Mouse (Mus musculus) midbrain, embryonic 10.5 days (tissue): ENCODE measurements around the gene Gm28047. TPM values are rescaled to one million over a fixed set of nuclear protein-coding genes. Genes with fewer than 3 reads are reported as not detected.

ENCODE experiments used
- DNase-seq: peaks from one replicate; pipeline ENCODE4 v3.0.0-alpha.2; 2017; ENCODE audit warnings: low spot score
- H3K27ac ChIP-seq: fragments of 300-500 bp; sonication (generic); replicated peaks from 2 replicates; pipeline ENCODE4 v1.5.1; 2016; ENCODE audit warnings: mild to moderate bottlenecking
- H3K27me3 ChIP-seq: fragments of 300-500 bp; sonication (generic); 2 replicates; pipeline ENCODE4 v1.6.1; 2016; ENCODE audit warnings: low read depth, mild to moderate bottlenecking; ENCODE audit not compliant: poor library complexity, severe bottlenecking
- H3K36me3 ChIP-seq: fragments of 300-500 bp; sonication (generic); 2 replicates; pipeline ENCODE4 v1.6.1; 2016; ENCODE audit warnings: mild to moderate bottlenecking, moderate library complexity
- H3K4me1 ChIP-seq: fragments of 300-500 bp; sonication (generic); 2 replicates; pipeline ENCODE4 v1.6.1; 2016
- H3K4me3 ChIP-seq: fragments of 300-500 bp; sonication (generic); 2 replicates; pipeline ENCODE4 v1.5.1; 2016; ENCODE audit warnings: mild to moderate bottlenecking, moderate library complexity
- H3K9me3 ChIP-seq: fragments of 300-500 bp; sonication (generic); replicated peaks from 2 replicates; pipeline ENCODE4 v1.6.1; 2016; ENCODE audit warnings: mild to moderate bottlenecking
- WGBS: fragments of 180-500 bp; shearing (Covaris S2); methylation state at CpG from one replicate; pipeline ENCODE4 v1.1.7; 2016; 5-methylcytosine and 5-hydroxymethylcytosine counted together
- polyA plus RNA-seq: library from polyadenylated mRNA; unstranded; fragments of >200 nt; fragmentation: Nextera tagmentation; extraction: Ambion mirVana; gene quantifications from 2 replicates; pipeline ENCODE4 v1.2.1, GENCODE M21; 2016

Gm28047 gene
- polyA plus RNA-seq, 1 experiment from 2014 or later: not detected

DNA sequence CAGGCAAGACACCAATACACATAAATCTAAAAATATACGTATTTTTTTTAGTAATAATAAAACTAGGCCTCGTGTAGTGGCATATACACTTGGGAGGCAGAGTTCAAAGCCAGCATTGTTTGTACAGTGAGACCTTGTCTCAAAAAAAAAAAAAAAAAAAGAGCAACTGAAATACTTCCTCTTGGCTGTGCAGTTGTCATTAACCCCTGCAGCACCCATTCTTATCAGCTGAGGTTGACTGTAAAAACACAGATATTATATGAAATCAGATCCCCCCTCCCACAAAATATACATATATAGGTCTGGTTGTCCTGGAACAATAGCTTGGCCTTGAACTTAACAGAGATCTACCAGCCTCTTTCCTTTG, 118.4 kb downstream of the Gm28047 start:
- DNase-seq: no peak
- no peak overlapping the region for H3K27ac ChIP-seq
- peaks cover 62% of the 10 kb centered on the region for H3K36me3 ChIP-seq
- no peak overlapping the region for H3K4me3 ChIP-seq
- no peaks in the 10 kb centered on the region for H3K27me3 ChIP-seq
- H3K9me3 ChIP-seq: no peaks in the 10 kb centered on the region
- 83% methylated on average over 2 of the region's 2 CpGs for WGBS
- H3K4me1 ChIP-seq: peaks cover 25% of the 10 kb centered on the region

GRCm38 (mm10) chr15:102505770-102506463, 119.0 kb downstream of the Gm28047 start:
- H3K9me3 ChIP-seq: no peaks in the 10 kb centered on the region
- peaks cover 19% of the 10 kb centered on the region for H3K4me1 ChIP-seq
- 90% methylated on average over 9 of the region's 9 CpGs for WGBS
- no peak for DNase-seq
- peaks cover 67% of the 10 kb centered on the region for H3K36me3 ChIP-seq
- no peaks in the 10 kb centered on the region for H3K27me3 ChIP-seq
- H3K4me3 ChIP-seq: no peak overlapping the region
- H3K27ac ChIP-seq: no peak overlapping the region

DNA sequence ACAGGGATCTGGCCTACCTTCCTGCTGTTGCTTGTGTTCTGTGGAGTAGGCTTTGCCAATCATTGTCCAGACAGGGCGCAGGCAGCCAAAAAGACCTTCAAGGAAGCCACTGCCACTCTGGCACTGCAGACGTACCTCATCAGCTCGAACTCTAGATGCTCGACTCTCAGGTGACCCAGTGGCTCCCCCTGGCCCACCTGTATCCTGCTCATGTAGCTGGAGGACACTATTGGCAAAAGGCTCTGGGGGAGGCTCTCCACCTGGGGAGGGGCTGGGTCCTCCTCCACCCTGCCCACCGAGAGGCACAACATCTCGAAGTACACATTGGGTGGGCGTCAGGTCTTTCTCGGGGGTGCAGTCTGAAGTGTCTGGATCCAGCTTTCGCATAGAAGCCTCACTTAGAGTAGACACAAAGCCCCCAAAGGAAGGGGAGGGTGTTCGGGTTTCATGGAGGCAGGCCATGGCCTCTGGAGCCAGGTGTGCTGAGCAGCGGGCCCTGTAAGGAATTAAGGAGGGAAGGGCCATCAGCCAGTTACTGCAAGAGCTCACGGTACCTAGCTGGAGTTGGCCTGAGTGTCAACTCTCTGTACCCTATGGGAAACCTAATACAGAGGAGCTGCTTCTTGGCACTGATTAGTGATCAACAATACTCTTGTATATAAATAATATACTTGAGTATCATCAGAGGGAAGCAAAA, 119.6 kb downstream of the Gm28047 start:
- Histone ChIP-seq H3K4me3 (no peak overlapping the region), H3K27ac (no peak overlapping the region), H3K27me3 (no peaks in the 10 kb centered on the region), H3K9me3 (no peaks in the 10 kb centered on the region), H3K36me3 (peaks cover 74% of the 10 kb centered on the region), H3K4me1 (peaks cover 13% of the 10 kb centered on the region)
- no peak for DNase-seq
- WGBS: 80% methylated on average over 12 of the region's 12 CpGs

DNA sequence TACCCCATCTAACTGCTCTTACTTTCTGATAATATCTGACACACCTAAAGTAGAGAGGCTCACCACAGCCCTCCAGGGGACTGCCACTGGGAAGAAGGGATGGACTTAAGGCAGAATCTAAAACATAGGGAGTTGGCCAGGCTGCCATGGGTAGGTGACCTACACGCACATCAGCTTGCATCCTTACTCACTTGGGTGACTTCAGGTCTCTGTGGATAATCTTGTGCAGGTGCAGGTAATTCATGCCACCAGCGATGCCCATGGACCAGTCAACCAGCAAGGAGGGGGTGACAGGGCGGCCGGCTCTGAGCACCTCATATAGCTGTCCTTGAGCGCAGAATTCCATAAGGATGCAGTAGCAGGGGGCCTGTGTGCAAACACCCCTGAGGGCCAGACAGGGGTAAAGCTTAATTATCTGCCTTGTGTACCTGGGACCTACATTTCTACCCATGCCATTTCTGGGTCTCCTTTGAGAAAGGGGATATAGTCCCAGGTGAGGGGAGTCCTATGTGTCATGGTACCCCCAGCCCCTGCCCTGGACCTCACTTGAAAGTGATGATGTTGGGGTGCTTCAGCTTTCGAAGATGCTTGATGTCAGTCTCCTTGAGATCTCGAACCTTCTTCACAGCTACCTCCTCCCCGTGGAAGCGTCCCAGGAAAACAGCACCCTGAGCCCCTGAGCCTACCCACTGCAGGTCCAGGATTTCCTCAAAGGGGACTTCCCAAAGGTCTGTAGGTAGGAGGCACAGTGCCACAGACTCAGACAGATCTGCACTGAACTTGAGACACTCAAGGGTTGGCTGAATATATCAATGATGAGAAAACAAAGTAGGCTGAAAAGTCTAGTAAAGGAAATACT, 120.7 kb downstream of the Gm28047 start:
- Histone ChIP-seq H3K4me3 (no peak overlapping the region), H3K4me1 (peaks cover 3% of the 10 kb centered on the region; the same call in 1 of the 2 replicates), H3K27ac (no peak overlapping the region), H3K36me3 (peaks cover 85% of the 10 kb centered on the region), H3K27me3 (no peaks in the 10 kb centered on the region), H3K9me3 (no peaks in the 10 kb centered on the region)
- 88% methylated on average over 9 of the region's 9 CpGs for WGBS
- DNase-seq: no peak

DNA sequence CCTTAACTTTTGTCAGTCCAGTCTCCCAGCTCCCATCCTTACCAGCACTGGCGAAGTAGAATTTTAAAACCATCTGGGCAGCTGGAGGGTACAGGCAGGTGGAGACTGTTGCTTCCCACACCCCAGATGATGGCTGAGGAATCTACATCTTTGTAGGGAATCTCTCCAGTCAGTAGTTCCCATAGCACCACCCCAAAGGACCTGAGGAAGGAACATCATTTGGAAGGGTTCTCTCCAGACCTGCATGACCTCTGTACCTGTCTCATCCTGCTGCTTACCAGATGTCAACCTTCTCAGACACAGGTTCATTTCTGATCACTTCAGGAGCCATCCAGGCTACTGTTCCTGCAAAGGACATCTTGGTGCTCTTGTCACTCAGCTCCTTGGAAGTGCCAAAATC, 121.4 kb downstream of the Gm28047 start, which contains the start of gene Gm10337:
Gm10337 (plus strand) TSS at position 276 of the 400 bp plus-strand sequence.
- Histone ChIP-seq H3K27me3 (no peaks in the 10 kb centered on the region), H3K9me3 (no peaks in the 10 kb centered on the region), H3K4me1 (no peaks in the 10 kb centered on the region), H3K27ac (no peak within 1 kb of the TSS), H3K4me3 (no peak within 1 kb of the TSS), H3K36me3 (peaks cover 90% of the 10 kb centered on the region)
- DNase-seq: no peak
- 93% methylated on average over 1 of the region's 1 CpGs for WGBS

GRCm38 (mm10) chr15:102502254-102502840, 122.5 kb downstream of the Gm28047 start:
- Histone ChIP-seq H3K36me3 (peaks cover 92% of the 10 kb centered on the region), H3K4me3 (no peak overlapping the region), H3K27me3 (no peaks in the 10 kb centered on the region), H3K9me3 (no peaks in the 10 kb centered on the region), H3K4me1 (no peaks in the 10 kb centered on the region), H3K27ac (no peak overlapping the region)
- DNase-seq: no peak
- 86% methylated on average over 9 of the region's 9 CpGs for WGBS

GRCm38 (mm10) chr15:102501084-102501814, 123.6 kb downstream of the Gm28047 start:
- DNase-seq: no peak
- H3K4me1 ChIP-seq: no peaks in the 10 kb centered on the region
- no peak overlapping the region for H3K27ac ChIP-seq
- peaks cover 98% of the 10 kb centered on the region for H3K36me3 ChIP-seq
- H3K27me3 ChIP-seq: no peaks in the 10 kb centered on the region
- H3K4me3 ChIP-seq: no peak overlapping the region
- no peaks in the 10 kb centered on the region for H3K9me3 ChIP-seq
- WGBS: 92% methylated on average over 19 of the region's 19 CpGs

GRCm38 (mm10) chr15:102500479-102500878, 124.4 kb downstream of the Gm28047 start:
- WGBS: 90% methylated on average over 5 of the region's 5 CpGs
- Histone ChIP-seq H3K4me3 (no peak overlapping the region), H3K4me1 (no peaks in the 10 kb centered on the region), H3K27me3 (no peaks in the 10 kb centered on the region), H3K27ac (no peak overlapping the region), H3K36me3 (peaks cover 99% of the 10 kb centered on the region), H3K9me3 (no peaks in the 10 kb centered on the region)
- no peak for DNase-seq

GRCm38 (mm10) chr15:102499851-102500250, 125.0 kb downstream of the Gm28047 start:
- 91% methylated on average over 6 of the region's 6 CpGs for WGBS
- Histone ChIP-seq H3K4me3 (no peak overlapping the region), H3K4me1 (no peaks in the 10 kb centered on the region), H3K27me3 (no peaks in the 10 kb centered on the region), H3K27ac (no peak overlapping the region), H3K9me3 (no peaks in the 10 kb centered on the region), H3K36me3 (peaks cover 99% of the 10 kb centered on the region)
- DNase-seq: no peak

GRCm38 (mm10) chr15:102499370-102499769, 125.5 kb downstream of the Gm28047 start:
- Histone ChIP-seq H3K27me3 (no peaks in the 10 kb centered on the region), H3K27ac (no peak overlapping the region), H3K4me3 (no peak overlapping the region), H3K4me1 (no peaks in the 10 kb centered on the region), H3K36me3 (peaks cover 99% of the 10 kb centered on the region), H3K9me3 (no peaks in the 10 kb centered on the region)
- WGBS: 81% methylated on average over 3 of the region's 3 CpGs
- DNase-seq: no peak

DNA sequence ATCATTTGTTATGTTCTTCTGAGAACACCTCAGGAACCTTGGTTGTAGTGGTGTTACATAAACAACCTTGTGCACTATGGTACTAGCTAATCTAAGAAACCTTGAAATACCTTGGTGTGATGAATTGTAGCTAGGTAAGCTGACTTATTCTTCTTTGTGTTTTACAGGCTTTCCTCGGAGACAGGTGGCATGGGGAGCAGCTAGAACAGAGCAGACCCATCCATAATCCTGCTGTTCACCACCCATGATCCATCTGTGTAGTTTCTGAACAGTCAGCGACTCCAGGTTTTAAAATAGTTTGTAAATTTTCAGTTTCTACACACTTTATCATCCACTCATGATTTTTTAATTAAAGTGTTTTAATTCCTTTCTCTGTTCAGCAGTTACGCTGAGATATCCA, 126.5 kb downstream of the Gm28047 start:
- Histone ChIP-seq H3K4me1 (no peaks in the 10 kb centered on the region), H3K9me3 (no peaks in the 10 kb centered on the region), H3K4me3 (no peak overlapping the region), H3K27me3 (no peaks in the 10 kb centered on the region), H3K27ac (no peak overlapping the region), H3K36me3 (peaks cover 99% of the 10 kb centered on the region)
- no peak for DNase-seq
- 91% methylated on average over 3 of the region's 3 CpGs for WGBS

DNA sequence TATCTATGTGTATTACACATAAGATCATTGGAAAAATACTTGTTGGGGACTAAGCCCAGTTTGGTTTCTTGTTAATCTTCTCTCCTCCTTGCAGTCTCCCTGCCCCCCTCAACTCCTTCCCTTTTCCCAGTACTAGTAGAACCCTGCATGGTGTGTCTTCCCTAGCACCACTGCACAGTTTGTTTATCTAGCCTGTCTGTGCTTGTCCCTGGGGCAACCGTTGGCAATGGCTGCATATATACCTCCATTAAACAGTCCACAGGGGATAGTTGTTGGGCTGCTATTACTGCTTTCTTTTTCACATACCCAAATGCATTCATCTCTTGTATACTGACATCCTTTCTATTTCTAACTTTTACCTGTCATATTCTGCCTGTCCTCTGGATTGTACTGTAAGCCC, 137.2 kb downstream of the Gm28047 start:
- no peak overlapping the region for H3K4me3 ChIP-seq
- no peaks in the 10 kb centered on the region for H3K9me3 ChIP-seq
- H3K27ac ChIP-seq: no peak overlapping the region
- WGBS: 77% methylated on average over 1 of the region's 1 CpGs
- no peak for DNase-seq
- H3K27me3 ChIP-seq: no peaks in the 10 kb centered on the region
- peaks cover 100% of the 10 kb centered on the region for H3K36me3 ChIP-seq
- no peaks in the 10 kb centered on the region for H3K4me1 ChIP-seq
